Mouse (Mus musculus): ENCODE results near the gene Nexn. TPM values are rescaled to one million over a fixed set of nuclear protein-coding genes. Genes with fewer than 3 reads are reported as not detected.

The Nexn gene
- polyA plus RNA-seq, 1 experiment = 6.5 TPM

- peak in 1 of 2 experiments; percentile 46 for DNase-seq
- peaks cover 3% of the 10 kb centered on the region; the same call in 1 of the 2 replicates for H3K4me1 ChIP-seq (ENCODE audit: control insufficient read depth, insufficient read depth, low read length)
- TF ChIP-seq POLR2A (IDR thresholded peaks at IDR 0.05; ENCODE audit: borderline replicate concordance, insufficient read depth, low read length) = no peak
- no peak for TF ChIP-seq CTCF (IDR thresholded peaks at IDR 0.05; ENCODE audit: borderline replicate concordance, insufficient read depth, low read depth, low read length)
- H3K27me3 ChIP-seq (ENCODE audit: control insufficient read depth, insufficient read depth, low read length) = no peaks in the 10 kb centered on the region
- WGBS = 5% methylated on average over 11 of the region's 11 CpGs
- H3K4me3 ChIP-seq (replicated peaks; ENCODE audit: insufficient read depth, low read depth, low read length) = peak overlapping the region; percentile 95
- H3K27ac ChIP-seq (ENCODE audit: insufficient read depth, low read length) = no peak overlapping the region
These were observed 73.8 kb downstream of the Nexn start for GRCm38 (mm10) chr3:152192238-152192931.

GRCm38 (mm10) chr3:152191791-152192237 is 74.3 kb downstream of the Nexn start:
- Histone ChIP-seq H3K27ac (ENCODE audit: insufficient read depth, low read length) (no peak overlapping the region), H3K27me3 (ENCODE audit: control insufficient read depth, insufficient read depth, low read length) (no peaks in the 10 kb centered on the region), H3K4me1 (ENCODE audit: control insufficient read depth, insufficient read depth, low read length) (peaks cover 3% of the 10 kb centered on the region; the same call in 1 of the 2 replicates), H3K4me3 (replicated peaks; ENCODE audit: insufficient read depth, low read depth, low read length) (peak overlapping the region; percentile 82)
- DNase-seq = peak; percentile 39 to 44
- 1% methylated on average over 6 of the region's 6 CpGs for WGBS
- TF ChIP-seq POLR2A (IDR thresholded peaks at IDR 0.05; ENCODE audit: borderline replicate concordance, insufficient read depth, low read length) (no peak), CTCF (IDR thresholded peaks at IDR 0.05; ENCODE audit: borderline replicate concordance, insufficient read depth, low read depth, low read length) (no peak)

GRCm38 (mm10) chr3:152190679-152191477 is 75.3 kb downstream of the Nexn start:
- 39% methylated on average over 9 of the region's 9 CpGs for WGBS

GRCm38 (mm10) chr3:152189306-152189705 is 76.8 kb downstream of the Nexn start:
- H3K27me3 ChIP-seq (ENCODE audit: control insufficient read depth, insufficient read depth, low read length) = no peaks in the 10 kb centered on the region
- no peak for DNase-seq
- no peak overlapping the region for H3K4me3 ChIP-seq (replicated peaks; ENCODE audit: insufficient read depth, low read depth, low read length)
- peaks cover 3% of the 10 kb centered on the region; the same call in 1 of the 2 replicates for H3K4me1 ChIP-seq (ENCODE audit: control insufficient read depth, insufficient read depth, low read length)
- no peak for TF ChIP-seq POLR2A (IDR thresholded peaks at IDR 0.05; ENCODE audit: borderline replicate concordance, insufficient read depth, low read length)
- TF ChIP-seq CTCF (IDR thresholded peaks at IDR 0.05; ENCODE audit: borderline replicate concordance, insufficient read depth, low read depth, low read length) = no peak
- WGBS = 53% methylated on average over 4 of the region's 4 CpGs
- H3K27ac ChIP-seq (ENCODE audit: insufficient read depth, low read length) = no peak overlapping the region

More at GRCm38 (mm10) chr3:152190679-152191477, 75.3 kb downstream of the Nexn start:
- H3K27ac ChIP-seq (ENCODE audit: insufficient read depth, low read length) = no peak overlapping the region
- TF ChIP-seq POLR2A (IDR thresholded peaks at IDR 0.05; ENCODE audit: borderline replicate concordance, insufficient read depth, low read length) = no peak
- TF ChIP-seq CTCF (IDR thresholded peaks at IDR 0.05; ENCODE audit: borderline replicate concordance, insufficient read depth, low read depth, low read length) = no peak
- no peaks in the 10 kb centered on the region for H3K27me3 ChIP-seq (ENCODE audit: control insufficient read depth, insufficient read depth, low read length)
- H3K4me1 ChIP-seq (ENCODE audit: control insufficient read depth, insufficient read depth, low read length) = peaks cover 3% of the 10 kb centered on the region; the same call in 1 of the 2 replicates
- no peak for DNase-seq
- H3K4me3 ChIP-seq (replicated peaks; ENCODE audit: insufficient read depth, low read depth, low read length) = peak overlapping the region; percentile 48

Other genes starting within 250 kb of the Nexn start
- 9.7 and 10.4 TPM in 2 replicates for gene Gipc2, start 100.1 kb downstream of the Nexn start, polyA plus RNA-seq (2012; rRNA removed)
- 45.2 and 49.1 TPM in 2 replicates for gene Dnajb4, start 56.0 kb downstream of the Nexn start, polyA plus RNA-seq (2012; rRNA removed)
- 94.5 and 110 TPM in 2 replicates for gene Fubp1, start 55.9 kb downstream of the Nexn start, polyA plus RNA-seq (2012; rRNA removed)
- gene Miga1, start 74.1 kb upstream of the Nexn start, polyA plus RNA-seq (2012; rRNA removed) = 52.1 and 56.3 TPM in 2 replicates
- gene Usp33, start 80.1 kb upstream of the Nexn start, polyA plus RNA-seq (2012; rRNA removed) = 101 and 111 TPM in 2 replicates
- 24.4 and 25.2 TPM in 2 replicates for gene Zzz3, start 129.1 kb upstream of the Nexn start, polyA plus RNA-seq (2012; rRNA removed)